Mouse (Mus musculus): ENCODE results near the gene Slc6a1. TPM values are rescaled to one million over a fixed set of nuclear protein-coding genes. Genes with fewer than 3 reads are reported as not detected.

Gene Slc6a1
- not detected for polyA plus RNA-seq (2014; fragmentation: Illumina TruSeq; extraction: RNeasy Lipid Tissue Mini Kit (QIAGEN cat#74804); ENCODE audit: low read depth, low replicate concordance)

GRCm38 (mm10) chr6:114282469-114283277 lies at the start of gene Slc6a1:
Slc6a1 (plus strand) TSS chr6:114282635.

Other genes starting within 250 kb of the Slc6a1 start
- gene Atp2b2, start 240.0 kb upstream of the Slc6a1 start, polyA plus RNA-seq (2014; fragmentation: Illumina TruSeq; extraction: RNeasy Lipid Tissue Mini Kit (QIAGEN cat#74804); ENCODE audit: low read depth, low replicate concordance): 0.24 TPM
- not detected for gene Slc6a11, start 151.4 kb upstream of the Slc6a1 start, polyA plus RNA-seq (2014; fragmentation: Illumina TruSeq; extraction: RNeasy Lipid Tissue Mini Kit (QIAGEN cat#74804); ENCODE audit: low read depth, low replicate concordance)
- not detected for gene Hrh1, start 115.3 kb downstream of the Slc6a1 start, polyA plus RNA-seq (2014; fragmentation: Illumina TruSeq; extraction: RNeasy Lipid Tissue Mini Kit (QIAGEN cat#74804); ENCODE audit: low read depth, low replicate concordance)

Data from liver, adult 10 weeks (tissue).